Mouse (Mus musculus) neural tube, embryonic 10.5 days (tissue): ENCODE results near the gene Shkbp1.

Source experiments
- DNase-seq: peaks from one replicate; pipeline ENCODE4 v3.0.0-alpha.2; 2017; ENCODE audit warnings: low spot score; ENCODE audit errors: extremely low spot score

Shkbp1 gene

DNA sequence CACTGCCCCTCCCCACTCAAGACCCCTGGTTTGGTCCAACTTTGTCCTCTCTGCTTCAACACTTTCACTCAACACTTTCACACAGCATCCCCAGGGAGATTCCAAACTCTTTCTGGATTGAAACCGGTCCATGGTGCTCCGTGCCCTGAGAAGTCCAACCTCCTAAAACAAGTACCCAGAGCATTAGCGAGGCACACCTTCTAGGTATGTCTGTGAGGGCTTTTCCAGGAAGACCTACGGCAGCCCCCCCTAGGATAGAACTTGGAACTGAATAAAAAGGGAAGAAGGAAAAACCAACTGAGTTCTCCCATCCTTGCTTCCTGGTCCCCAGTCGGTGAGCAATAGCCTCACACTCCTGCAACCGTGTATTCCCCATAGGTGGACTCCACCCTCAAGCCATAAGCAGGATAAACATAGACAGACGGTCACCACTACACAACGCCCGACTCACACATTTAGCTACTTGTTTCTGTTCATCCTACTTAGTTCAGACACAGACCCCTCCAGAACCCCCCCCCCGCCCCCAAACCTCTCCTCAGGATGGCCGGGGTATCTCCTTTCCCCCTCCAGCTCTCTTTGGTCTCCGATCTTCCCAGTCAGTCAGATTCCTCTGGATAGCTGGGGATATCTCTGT is 44.1 kb downstream of the Shkbp1 start:
- no peak for DNase-seq

DNA sequence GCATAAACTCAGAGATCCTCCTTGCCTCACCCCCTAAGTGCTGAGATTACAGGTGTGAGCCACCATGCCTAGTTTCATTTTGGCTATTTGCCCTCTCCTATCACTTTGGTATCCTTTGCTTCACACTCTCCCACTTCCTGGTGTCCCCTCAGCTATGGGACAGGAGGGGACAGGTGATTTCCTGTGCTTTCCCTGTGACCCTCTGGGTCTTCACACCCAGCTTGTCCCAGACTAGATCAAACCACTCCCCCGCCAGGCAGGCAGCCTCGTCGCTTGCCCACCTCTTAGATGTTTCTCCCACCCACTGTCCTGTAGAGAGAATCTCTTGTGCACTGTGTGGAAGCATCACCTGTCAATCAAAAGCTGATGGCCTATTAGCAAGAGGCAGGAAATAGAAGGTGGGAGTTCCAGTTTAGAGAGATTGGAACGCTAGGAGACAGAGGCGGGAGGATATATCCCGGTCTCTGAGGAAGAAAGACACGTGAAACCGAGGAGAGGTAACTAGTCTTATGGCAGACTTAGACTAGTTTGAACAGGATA is 44.8 kb downstream of the Shkbp1 start:
- no peak for DNase-seq

DNA sequence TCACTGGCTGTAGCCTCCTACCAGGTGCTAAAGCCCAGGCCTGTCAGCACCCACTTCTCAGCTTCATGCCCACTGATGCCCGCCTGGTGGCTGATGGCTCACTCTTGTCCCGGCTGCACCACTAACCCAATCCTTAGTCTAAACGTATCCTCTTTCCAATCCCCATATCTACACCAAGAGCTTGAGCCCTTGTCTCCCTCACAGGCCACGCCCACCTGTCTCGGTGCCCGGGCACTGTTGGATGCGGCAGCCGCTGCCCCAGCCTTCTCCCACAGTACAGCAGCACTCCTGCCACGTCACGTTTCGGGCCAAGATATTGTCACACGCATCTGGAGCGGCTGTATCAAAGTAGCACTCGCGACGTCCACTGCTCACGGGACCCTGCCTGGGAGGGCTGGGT is 45.5 kb downstream of the Shkbp1 start:
- DNase-seq: no peak

DNA sequence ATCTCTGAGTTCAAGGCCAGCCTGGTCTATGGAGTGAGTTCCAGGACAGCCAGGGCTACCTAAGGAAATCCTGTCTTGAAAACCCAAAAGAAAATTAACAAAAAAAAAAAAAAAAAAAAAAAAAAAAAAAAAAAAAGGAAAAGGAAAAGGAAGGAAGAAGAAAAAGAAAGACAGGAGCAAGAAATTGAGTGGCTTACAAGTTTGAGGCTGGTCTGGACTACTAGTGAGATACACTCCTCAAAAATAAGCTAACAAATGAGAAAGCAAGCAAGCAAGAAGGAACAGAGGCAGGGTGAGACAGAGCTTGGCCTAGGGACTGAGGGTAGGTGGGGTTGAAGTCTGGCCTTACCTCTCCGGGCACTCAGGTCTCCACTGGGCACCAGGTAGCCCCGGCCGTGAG is 46.0 kb downstream of the Shkbp1 start:
- DNase-seq: no peak

DNA sequence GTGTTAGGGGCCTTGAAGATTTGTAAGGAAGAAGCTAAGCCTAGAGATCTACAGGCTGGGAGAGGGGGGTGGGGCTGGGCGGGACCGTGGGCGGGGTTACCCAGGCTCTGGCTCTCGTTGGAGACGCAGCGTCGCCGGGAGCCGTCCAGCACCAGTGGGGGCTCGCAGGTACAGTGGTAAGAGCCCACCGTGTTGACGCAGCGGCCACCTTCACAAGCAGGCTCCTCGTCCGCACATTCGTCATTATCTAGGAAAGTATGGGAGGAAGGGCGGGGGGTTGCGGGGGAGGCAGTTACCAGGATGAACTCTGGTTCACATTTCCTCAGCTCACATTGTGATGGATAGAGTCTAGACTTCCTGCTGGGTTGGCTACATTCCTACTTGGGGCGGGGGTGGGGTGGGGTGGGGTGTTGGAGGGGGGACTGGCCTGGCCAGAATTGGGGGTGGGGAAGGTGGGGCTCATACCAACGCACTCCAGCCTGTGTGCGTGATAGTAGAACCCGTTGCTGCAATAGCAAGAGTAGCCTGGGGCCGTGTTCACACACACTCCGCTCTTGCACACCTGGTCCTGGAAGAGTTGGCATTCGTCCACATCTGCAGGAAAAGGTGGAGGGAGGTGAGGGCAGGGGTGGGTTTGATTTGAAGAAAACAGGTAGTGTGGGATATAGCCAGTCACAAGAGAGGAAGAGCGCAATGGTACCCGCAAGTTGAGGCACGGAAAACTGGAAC is 46.8 kb downstream of the Shkbp1 start:
- DNase-seq: peak; percentile 39

DNA sequence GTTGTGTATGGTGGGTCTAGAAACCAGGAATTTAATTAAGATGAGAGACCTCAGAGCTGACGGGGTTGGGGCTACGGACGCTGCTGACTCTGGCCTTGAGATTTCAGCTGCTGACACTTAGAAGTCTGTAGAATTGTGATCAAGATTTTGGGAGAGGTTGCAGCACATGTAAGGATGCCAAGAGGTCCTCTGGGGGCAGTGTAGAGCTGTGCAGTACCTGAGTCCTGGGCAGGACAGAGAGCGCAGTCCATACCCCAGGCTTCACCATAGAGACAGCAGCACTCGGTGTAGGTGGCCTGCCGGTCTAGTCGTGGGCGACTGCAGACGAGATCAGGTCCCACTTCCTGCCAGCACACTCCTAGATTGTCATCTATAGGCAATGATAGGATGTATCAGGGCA is 48.3 kb downstream of the Shkbp1 start:
- no peak for DNase-seq

DNA sequence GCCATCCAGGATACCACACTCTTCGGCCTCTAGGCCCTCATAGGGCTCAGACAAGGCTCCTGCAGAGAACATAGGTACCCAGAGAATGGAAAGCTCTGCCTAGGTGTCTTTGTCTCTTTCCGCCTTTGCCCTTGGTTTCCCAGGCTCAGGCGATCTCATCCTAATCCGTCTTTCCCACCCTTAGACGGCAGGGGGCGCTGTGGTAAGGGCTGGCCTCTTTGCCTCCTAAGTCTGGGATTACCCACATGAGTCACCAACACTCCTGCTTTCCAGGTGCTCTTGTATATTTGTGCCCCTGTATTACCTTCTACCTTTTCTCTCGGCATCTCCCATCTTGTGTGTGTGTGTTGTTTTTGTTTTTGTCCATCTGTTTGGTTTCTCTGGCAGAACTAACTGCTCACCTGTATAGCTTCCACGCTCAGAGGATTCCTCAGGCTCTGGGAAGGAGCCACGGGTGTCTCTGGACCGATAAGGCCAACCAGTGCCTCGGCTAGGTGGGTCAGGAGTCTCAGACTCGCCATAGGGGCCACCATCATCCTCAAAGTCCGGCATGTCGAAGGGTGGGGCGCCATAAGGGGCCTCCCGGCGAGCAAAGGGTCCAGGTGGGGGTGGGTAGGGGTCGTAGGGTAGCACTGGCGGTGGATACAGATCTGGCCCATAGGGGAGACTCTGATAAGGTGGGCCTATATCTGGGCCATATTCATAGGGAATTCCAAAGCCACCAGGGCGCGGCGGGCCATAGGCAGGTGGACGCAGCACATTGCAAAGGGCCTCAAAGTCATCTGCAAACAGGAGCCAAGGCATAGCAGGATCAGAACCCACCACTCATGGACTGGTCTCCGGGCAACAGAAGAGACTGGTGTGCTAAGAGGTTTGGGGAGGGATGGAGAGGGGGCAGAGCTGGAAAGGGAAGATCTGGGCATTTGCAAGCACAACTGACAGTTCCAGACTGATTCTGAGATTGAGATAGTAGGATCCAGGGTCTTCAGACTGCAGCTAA is 49.4 kb downstream of the Shkbp1 start:
- peak; percentile 43 for DNase-seq

DNA sequence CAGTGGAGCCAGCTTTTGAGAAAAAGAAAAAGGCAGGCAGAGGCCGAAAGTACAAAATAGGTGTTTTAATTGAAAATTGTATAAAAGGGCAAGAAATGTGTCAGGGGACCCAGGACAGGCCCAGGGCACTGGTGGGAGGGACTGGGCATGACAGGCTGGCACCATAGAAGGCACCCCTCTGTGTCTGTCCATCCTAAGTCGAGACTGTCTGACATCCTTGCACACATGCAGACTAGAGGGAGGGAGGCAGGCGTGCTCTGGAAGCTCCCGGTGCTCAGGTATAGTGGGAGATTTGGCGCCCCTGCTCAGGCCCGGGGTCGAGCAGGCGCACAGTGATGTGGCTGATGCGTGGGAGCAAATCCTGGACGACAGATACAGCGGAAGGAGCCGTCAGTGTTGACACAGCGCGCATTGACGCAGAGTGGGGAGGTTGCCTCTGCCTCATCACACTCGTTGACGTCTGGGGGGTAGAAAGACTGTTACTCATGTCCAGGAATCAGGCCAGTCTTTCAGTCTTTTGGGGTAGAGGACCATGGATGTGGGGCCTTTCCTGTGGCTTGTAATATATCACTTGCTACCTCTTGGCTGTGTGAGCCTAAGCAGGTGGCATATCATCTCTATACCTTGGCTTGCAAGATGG is 50.6 kb downstream of the Shkbp1 start:
- no peak for DNase-seq

DNA sequence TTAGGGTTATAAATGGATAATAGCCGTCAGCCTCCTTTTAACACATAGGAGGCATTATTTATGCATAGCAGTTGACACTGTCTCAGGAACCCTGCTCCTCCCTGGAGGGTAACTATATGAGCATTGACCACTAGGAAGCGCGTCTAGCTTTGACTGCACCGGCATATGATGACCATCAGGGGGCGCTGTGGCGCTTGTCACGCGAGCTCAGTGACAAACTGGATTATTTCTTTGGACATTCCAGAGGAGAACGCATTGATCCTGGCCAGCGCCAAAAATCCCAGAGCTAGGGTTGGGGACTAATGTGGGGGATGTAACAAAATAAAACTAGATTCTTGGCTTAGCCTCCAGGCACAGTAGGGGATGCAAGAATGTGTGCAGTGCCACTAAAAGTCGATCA is 53.6 kb downstream of the Shkbp1 start:
- peak; percentile 63 for DNase-seq

DNA sequence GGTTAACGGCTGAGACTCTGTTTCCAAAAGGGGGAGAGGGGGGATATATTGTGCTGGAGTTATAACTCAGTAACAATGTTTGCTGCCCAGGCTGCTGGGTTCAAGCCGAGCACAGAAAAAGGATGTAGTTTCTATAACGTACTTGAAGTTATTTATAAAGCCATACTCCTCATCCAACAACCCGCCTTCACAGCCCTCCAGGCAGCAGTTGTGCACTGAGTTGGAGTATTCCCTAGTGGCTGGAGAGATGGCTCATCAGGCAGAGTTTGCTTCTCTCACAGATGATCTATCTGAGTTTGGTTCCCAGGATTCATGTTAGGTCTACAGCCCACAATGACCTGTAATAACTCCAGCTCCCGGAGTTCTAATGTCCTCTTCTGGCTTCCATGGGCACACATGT is 55.0 kb downstream of the Shkbp1 start:
- DNase-seq: no peak

DNA sequence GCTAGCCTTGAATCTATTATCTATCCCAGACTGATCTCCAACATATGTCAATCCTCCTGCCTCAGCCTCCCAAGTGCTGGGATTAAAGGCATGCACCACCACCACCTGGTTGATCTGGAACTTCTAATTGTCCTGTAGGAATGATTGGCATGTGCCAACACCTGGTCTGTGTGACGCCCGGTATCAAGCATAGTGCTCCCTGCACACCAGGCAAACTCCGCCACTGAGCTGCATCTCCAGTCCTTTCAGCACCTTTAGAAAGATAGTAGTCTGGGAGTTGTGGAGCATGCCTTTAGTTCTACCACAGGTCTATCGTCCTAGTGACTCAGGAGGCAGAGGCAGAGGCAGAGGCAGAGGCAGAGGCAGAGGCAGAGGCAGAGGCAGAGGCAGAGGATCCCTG is 55.5 kb downstream of the Shkbp1 start:
- no peak for DNase-seq

DNA sequence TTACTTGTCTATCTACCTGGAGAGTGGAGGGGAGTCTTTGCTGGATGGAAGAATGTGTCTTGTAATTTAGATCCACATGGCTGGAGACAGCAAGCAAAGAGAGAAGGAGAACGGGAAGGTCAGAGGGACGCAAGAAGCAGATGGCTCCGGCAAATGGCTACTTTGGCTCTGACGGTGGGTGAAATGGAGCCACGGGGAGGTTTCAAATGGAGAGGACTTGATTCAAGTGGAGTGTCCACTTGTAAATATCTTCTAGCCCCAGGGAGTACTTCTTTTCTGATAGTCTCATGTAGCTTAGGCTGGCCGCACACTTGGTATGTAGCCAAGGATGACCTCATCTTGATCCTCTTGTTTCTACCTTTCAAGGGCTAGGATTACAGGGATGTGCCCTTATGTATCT is 57.0 kb downstream of the Shkbp1 start:
- no peak for DNase-seq

DNA sequence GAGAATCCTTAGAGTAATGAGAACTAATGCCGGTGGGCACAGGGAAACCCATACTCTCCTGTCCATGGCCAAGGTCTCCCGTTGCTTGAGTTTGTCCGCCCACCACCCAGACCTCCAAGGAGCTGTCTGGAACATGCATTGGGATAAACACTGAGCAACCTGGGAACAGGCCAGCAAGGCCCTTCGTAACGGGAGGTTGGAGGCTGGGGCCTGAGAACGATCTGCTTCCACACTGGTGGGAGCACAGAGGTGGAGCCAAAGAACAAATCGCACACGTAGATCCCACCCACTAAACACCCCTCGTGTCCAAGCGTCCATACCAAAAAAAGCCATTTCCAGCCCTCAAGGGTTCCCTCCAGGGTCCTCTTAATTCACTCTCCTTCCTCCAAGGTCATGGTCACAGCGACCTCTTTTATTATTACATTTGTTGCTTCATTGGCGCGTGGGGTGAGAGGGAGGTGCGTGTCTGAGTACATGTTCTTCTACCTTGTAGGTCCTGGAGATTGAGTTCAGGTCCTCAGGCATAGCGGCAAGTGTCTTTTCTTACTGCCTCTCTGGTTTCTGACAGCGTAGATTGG is 57.7 kb downstream of the Shkbp1 start:
- no peak for DNase-seq

DNA sequence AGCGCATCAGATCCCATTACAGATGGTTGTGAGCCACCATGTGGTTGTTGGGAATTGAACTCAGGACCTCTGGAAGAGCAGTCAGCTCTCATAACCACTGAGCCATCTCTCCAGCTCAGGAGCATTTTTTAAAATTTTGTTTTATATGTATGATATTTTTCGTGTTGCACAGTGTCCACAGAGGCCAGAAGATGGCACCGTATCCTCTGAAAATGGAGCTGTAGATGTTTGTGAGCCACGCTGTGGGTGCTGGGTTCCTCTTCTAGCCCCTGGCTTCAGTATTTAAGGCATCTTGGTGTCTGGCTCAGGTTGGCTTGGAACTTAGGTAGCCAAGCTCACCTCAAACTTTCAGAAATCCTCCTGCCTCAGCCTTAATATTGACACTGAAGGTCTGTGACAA is 59.3 kb downstream of the Shkbp1 start:
- no peak for DNase-seq

DNA sequence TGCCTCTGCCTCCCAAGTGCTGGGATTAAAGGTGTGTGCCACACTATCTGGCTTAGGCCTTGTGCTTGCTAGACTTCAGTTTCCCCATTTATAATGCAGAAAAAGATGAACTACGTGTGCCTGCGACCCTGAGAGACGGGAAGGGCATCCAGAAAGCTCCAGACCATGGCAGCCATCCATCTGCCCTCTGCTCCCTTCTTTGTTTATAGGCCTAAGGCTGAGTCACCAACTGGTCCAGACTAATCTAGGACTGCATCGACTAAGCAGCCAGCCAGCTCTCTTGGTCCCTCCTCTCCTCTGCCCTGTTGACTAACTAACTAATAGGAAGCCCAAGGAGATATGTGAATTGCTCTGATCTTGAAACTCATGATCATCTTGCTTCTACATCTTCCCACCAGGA is 59.9 kb downstream of the Shkbp1 start:
- no peak for DNase-seq
